Mouse (Mus musculus): ENCODE measurements at regions not wholly inside any gene's neighbourhood (a gene's known extent, or its start where the extent isn't known, plus 50 kb on each side); places are given as distances from the start of the nearest gene placed in this dataset.

- no peak for DNase-seq (ENCODE audit: extremely low read depth, insufficient read length, low spot score)
Observed at GRCm38 (mm10) chr16:77461459-77461858, 140.4 kb downstream of the Gm11146 start.

- DNase-seq (ENCODE audit: extremely low read depth, insufficient read length, low spot score), result no peak
Observed at GRCm38 (mm10) chr16:77459651-77460050, 142.2 kb downstream of the Gm11146 start.

- no peak for DNase-seq (ENCODE audit: extremely low read depth, insufficient read length, low spot score)
Observed at GRCm38 (mm10) chr16:77444647-77445046, 157.2 kb downstream of the Gm11146 start.

- peak; percentile 1 for DNase-seq (ENCODE audit: extremely low read depth, insufficient read length, low spot score)
Observed at GRCm38 (mm10) chr16:77444006-77444405, 157.9 kb downstream of the Gm11146 start.

GRCm38 (mm10) chr16:77443318-77443717 lies 158.6 kb downstream of the Gm11146 start:
- DNase-seq (ENCODE audit: extremely low read depth, insufficient read length, low spot score), result no peak

- DNase-seq (ENCODE audit: extremely low read depth, insufficient read length, low spot score), result no peak
Observed at GRCm38 (mm10) chr16:77442866-77443265, 159.0 kb downstream of the Gm11146 start.

- DNase-seq (ENCODE audit: extremely low read depth, insufficient read length, low spot score), result no peak
Observed at GRCm38 (mm10) chr16:77431345-77431744, 170.5 kb downstream of the Gm11146 start.

GRCm38 (mm10) chr16:77422385-77423363 lies 179.2 kb downstream of the Gm11146 start:
- no peak for DNase-seq (ENCODE audit: extremely low read depth, insufficient read length, low spot score)

- DNase-seq (ENCODE audit: extremely low read depth, insufficient read length, low spot score), result no peak
Observed at GRCm38 (mm10) chr16:77421591-77422024, 180.3 kb downstream of the Gm11146 start.

GRCm38 (mm10) chr16:77421001-77421400 lies 180.9 kb downstream of the Gm11146 start:
- DNase-seq (ENCODE audit: extremely low read depth, insufficient read length, low spot score), result no peak

GRCm38 (mm10) chr16:77420136-77420860 lies 181.6 kb downstream of the Gm11146 start:
- DNase-seq (ENCODE audit: extremely low read depth, insufficient read length, low spot score), result no peak

GRCm38 (mm10) chr16:77419116-77419735 lies 182.7 kb downstream of the Gm11146 start:
- no peak for DNase-seq (ENCODE audit: extremely low read depth, insufficient read length, low spot score)

- no peak for DNase-seq (ENCODE audit: extremely low read depth, insufficient read length, low spot score)
Observed at GRCm38 (mm10) chr16:77418486-77418885, 183.4 kb downstream of the Gm11146 start.

- no peak for DNase-seq (ENCODE audit: extremely low read depth, insufficient read length, low spot score)
Observed at GRCm38 (mm10) chr16:77417791-77418190, 184.1 kb downstream of the Gm11146 start.

GRCm38 (mm10) chr16:77414562-77414961 lies 187.3 kb downstream of the Gm11146 start:
- DNase-seq (ENCODE audit: extremely low read depth, insufficient read length, low spot score), result no peak

- DNase-seq (ENCODE audit: extremely low read depth, insufficient read length, low spot score), result no peak
Observed at GRCm38 (mm10) chr16:77409168-77409567, 192.7 kb downstream of the Gm11146 start.

GRCm38 (mm10) chr16:77406999-77407398 lies 194.9 kb downstream of the Gm11146 start:
- no peak for DNase-seq (ENCODE audit: extremely low read depth, insufficient read length, low spot score)

- DNase-seq (ENCODE audit: extremely low read depth, insufficient read length, low spot score), result no peak
Observed at GRCm38 (mm10) chr16:77405859-77406258, 196.0 kb downstream of the Gm11146 start.

GRCm38 (mm10) chr16:77405181-77405818 lies 196.6 kb downstream of the Gm11146 start:
- DNase-seq (ENCODE audit: extremely low read depth, insufficient read length, low spot score), result no peak

GRCm38 (mm10) chr16:77402711-77403280 lies 199.1 kb downstream of the Gm11146 start:
- DNase-seq (ENCODE audit: extremely low read depth, insufficient read length, low spot score), result no peak

Measured in 3134 (cell line).